Comparison of ENCODE assay signal across 23 mouse cellular contexts in the genomic region with DNA sequence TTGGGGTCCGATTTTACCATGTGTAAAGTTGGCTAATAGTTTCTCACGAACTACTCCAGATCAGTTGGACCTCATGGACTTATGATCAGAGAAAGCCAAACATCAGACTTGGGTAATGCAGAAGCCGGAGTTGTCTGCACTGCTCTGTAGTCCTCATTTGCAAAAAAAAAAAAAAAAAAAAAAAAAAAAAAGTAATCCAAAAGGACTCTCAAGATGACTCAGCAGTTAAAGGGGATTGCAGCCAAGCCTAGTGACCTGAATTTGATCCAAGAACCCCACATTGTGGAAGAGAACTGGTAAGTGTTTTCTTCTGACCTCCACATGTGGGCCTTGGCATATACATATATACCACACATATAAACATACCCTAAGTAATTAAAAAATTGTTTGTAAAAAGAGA.
"Had no signal": no experiment of that assay in that cellular context is flagged by ENCODE, and none has a peak within 500 bp of the region (broad histone marks: within the 10 kb centered on the region; RNA-seq: fewer than 3 reads in every experiment).

No protein-coding gene starts in this region.

- H3K9me3 ChIP-seq: heart, embryonic 10.5 days; heart, embryonic 12.5 days; hindbrain, embryonic 10.5 days; hindbrain, embryonic 12.5 days; intestine, embryonic 15.5 days; limb, embryonic 13.5 days; limb, embryonic 15.5 days; liver, embryonic 12.5 days had no signal

- DNase-seq: gastrocnemius, adult 2 months; gastrocnemius, postnatal 10 days; gastrocnemius, postnatal 25 days; heart, adult 18-20 months; heart, postnatal 10 days; heart, postnatal 4 days; kidney, adult 18-20 months; kidney, adult 8-10 months; kidney, postnatal 14 days; kidney, postnatal 36 days; layer of hippocampus, adult 9-11 months; layer of hippocampus, postnatal 36 days; left cerebral cortex, postnatal 4 days had no signal

- H3K36me3 ChIP-seq: heart, embryonic 10.5 days; heart, embryonic 12.5 days; hindbrain, embryonic 10.5 days; hindbrain, embryonic 12.5 days; intestine, embryonic 15.5 days; limb, embryonic 13.5 days; limb, embryonic 15.5 days; liver, embryonic 12.5 days had no signal

- H3K4me2 ChIP-seq: heart, embryonic 12.5 days; hindbrain, embryonic 12.5 days; hindbrain, embryonic 14.5 days; intestine, embryonic 15.5 days; limb, embryonic 13.5 days; limb, embryonic 15.5 days; liver, embryonic 12.5 days had no signal

- H3K27me3 ChIP-seq: heart, embryonic 12.5 days; hindbrain, embryonic 12.5 days; intestine, embryonic 15.5 days; limb, embryonic 13.5 days; limb, embryonic 15.5 days; liver, embryonic 12.5 days had no signal

- H3K27ac ChIP-seq: gastrocnemius, adult 2 months; heart, embryonic 10.5 days; hindbrain, embryonic 10.5 days; hindbrain, embryonic 12.5 days; hindbrain, embryonic 14.5 days; intestine, embryonic 15.5 days; limb, embryonic 13.5 days; limb, embryonic 15.5 days; liver, embryonic 12.5 days; liver, embryonic 14.5 days had no signal

- H3K4me1 ChIP-seq: heart, embryonic 10.5 days; heart, embryonic 12.5 days; hindbrain, embryonic 10.5 days; hindbrain, embryonic 12.5 days; intestine, embryonic 15.5 days; liver, embryonic 12.5 days had no signal

- H3K9ac ChIP-seq: heart, embryonic 12.5 days; hindbrain, embryonic 12.5 days; hindbrain, embryonic 14.5 days; intestine, embryonic 15.5 days; limb, embryonic 13.5 days; limb, embryonic 15.5 days; liver, embryonic 12.5 days; liver, embryonic 14.5 days had no signal

- H3K4me3 ChIP-seq: gastrocnemius, adult 2 months; heart, embryonic 10.5 days; heart, embryonic 12.5 days; hindbrain, embryonic 10.5 days; hindbrain, embryonic 12.5 days; intestine, embryonic 15.5 days; limb, embryonic 13.5 days; limb, embryonic 15.5 days; liver, embryonic 12.5 days had no signal
